ENCODE assay signal across 14 mouse cellular contexts in the genomic region with DNA sequence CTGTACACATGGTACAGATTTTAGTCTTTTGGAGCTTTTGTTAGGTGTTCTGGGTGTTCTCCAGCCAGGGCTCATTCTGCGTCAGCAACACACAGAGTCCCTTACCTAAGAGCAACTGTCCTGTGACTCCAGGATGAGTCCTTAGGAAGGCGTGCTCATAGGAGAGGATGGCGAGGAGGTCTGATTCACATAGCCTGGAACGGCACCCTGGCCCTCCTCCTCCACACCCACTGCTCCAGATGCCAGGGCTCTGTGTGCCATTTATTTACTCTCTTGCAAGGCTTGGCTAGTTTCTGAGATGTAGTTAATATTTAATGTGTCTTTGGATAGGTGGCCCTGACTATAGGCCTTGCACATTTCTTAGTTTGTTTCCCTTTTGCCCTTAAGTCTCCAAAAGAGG. TPM values are rescaled to one million over a fixed set of nuclear protein-coding genes. Genes with fewer than 3 reads are reported as not detected.
DNase-seq lines count a peak whose midpoint lies in the region; ATAC-seq lines count a peak whose summit lies in the region.
"Had no signal": no experiment of that assay in that cellular context is flagged by ENCODE, and none has a peak within 500 bp of the region (broad histone marks: within the 10 kb centered on the region; RNA-seq: fewer than 3 reads in every experiment).

No protein-coding gene starts in this region.

- no peak overlapping the region for H3K9ac ChIP-seq in intestine, embryonic 15.5 days
- H3K9ac ChIP-seq in forebrain, embryonic 13.5 days, result no peak overlapping the region
- no peak overlapping the region for H3K9ac ChIP-seq in forebrain, embryonic 15.5 days (replicated peaks)
- H3K9ac ChIP-seq: limb, embryonic 15.5 days had no signal

- H3K27ac ChIP-seq in intestine, embryonic 15.5 days, result peak overlapping the region; percentile 78
- H3K27ac ChIP-seq in forebrain, embryonic 13.5 days, result no peak overlapping the region
- no peak overlapping the region for H3K27ac ChIP-seq in forebrain, embryonic 15.5 days (replicated peaks)
- H3K27ac ChIP-seq: embryonic facial prominence, embryonic 10.5 days; limb, embryonic 15.5 days had no signal

- no peaks in the 10 kb centered on the region for H3K27me3 ChIP-seq in erythroblast, embryonic 14.5 days (ENCODE audit: control insufficient read depth)
- no peaks in the 10 kb centered on the region for H3K27me3 ChIP-seq in intestine, embryonic 15.5 days (replicated peaks)
- no peaks in the 10 kb centered on the region for H3K27me3 ChIP-seq in forebrain, embryonic 13.5 days
- H3K27me3 ChIP-seq in forebrain, embryonic 15.5 days, result no peaks in the 10 kb centered on the region
- H3K27me3 ChIP-seq: limb, embryonic 15.5 days had no signal

- peaks cover 69% of the 10 kb centered on the region for H3K36me3 ChIP-seq in erythroblast, embryonic 14.5 days (ENCODE audit: control insufficient read depth)
- no peaks in the 10 kb centered on the region for H3K36me3 ChIP-seq in intestine, embryonic 15.5 days
- no peaks in the 10 kb centered on the region for H3K36me3 ChIP-seq in forebrain, embryonic 13.5 days (ENCODE audit: poor library complexity, severe bottlenecking)
- H3K36me3 ChIP-seq in forebrain, embryonic 15.5 days, result no peaks in the 10 kb centered on the region
- H3K36me3 ChIP-seq: embryonic facial prominence, embryonic 10.5 days; limb, embryonic 15.5 days had no signal

- H3K4me1 ChIP-seq in erythroblast, embryonic 14.5 days (ENCODE audit: control insufficient read depth), result peaks cover 93% of the 10 kb centered on the region
- H3K4me1 ChIP-seq in intestine, embryonic 15.5 days (replicated peaks), result peaks cover 14% of the 10 kb centered on the region
- H3K4me1 ChIP-seq in forebrain, embryonic 13.5 days, result peaks cover 8% of the 10 kb centered on the region
- H3K4me1 ChIP-seq in forebrain, embryonic 15.5 days, result no peaks in the 10 kb centered on the region

- 50% methylated on average over 4 of the region's 4 CpGs for WGBS in intestine, embryonic 15.5 days
- WGBS in forebrain, embryonic 13.5 days, result 99% methylated on average over 4 of the region's 4 CpGs
- WGBS in forebrain, embryonic 15.5 days, result 96% methylated on average over 4 of the region's 4 CpGs

- DNase-seq in kidney, postnatal 4 days, result peak; percentile 55 to 74
- peak; percentile 47 for DNase-seq in lung, postnatal 10 days
- DNase-seq in left cerebral cortex, postnatal 10 days (ENCODE audit: extremely low spot score in 1 of 2, low spot score in 2 of 2), result no peak

- ATAC-seq in erythroblast, adult 5-6 weeks (replicated peaks; ENCODE audit: low FRiP score, poor library complexity, severe bottlenecking), result no peak
- ATAC-seq in intestine, embryonic 15.5 days, result peak; percentile 65
- no peak for ATAC-seq in forebrain, embryonic 13.5 days
- ATAC-seq in forebrain, embryonic 15.5 days (replicated peaks), result no peak

- H3K4me3 ChIP-seq in erythroblast, embryonic 14.5 days (replicated peaks), result peak overlapping the region; percentile 70
- peak overlapping the region; percentile 39 for H3K4me3 ChIP-seq in intestine, embryonic 15.5 days (replicated peaks)
- H3K4me3 ChIP-seq in forebrain, embryonic 13.5 days, result no peak overlapping the region
- no peak overlapping the region for H3K4me3 ChIP-seq in forebrain, embryonic 15.5 days
- H3K4me3 ChIP-seq: embryonic facial prominence, embryonic 10.5 days; limb, embryonic 15.5 days had no signal

- H3K4me2 ChIP-seq in intestine, embryonic 15.5 days (replicated peaks), result peak overlapping the region; percentile 53
- H3K4me2 ChIP-seq in forebrain, embryonic 13.5 days, result no peak overlapping the region
- H3K4me2 ChIP-seq in forebrain, embryonic 15.5 days (replicated peaks), result no peak overlapping the region
- H3K4me2 ChIP-seq: limb, embryonic 15.5 days had no signal

- intact Hi-C loops in left cerebral cortex, postnatal 10 days (cut with DNase I), result no loop called here

- H3K9me3 ChIP-seq in erythroblast, embryonic 14.5 days (ENCODE audit: control insufficient read depth, low read length), result no peaks in the 10 kb centered on the region
- no peaks in the 10 kb centered on the region for H3K9me3 ChIP-seq in intestine, embryonic 15.5 days
- H3K9me3 ChIP-seq in forebrain, embryonic 13.5 days (replicated peaks), result no peaks in the 10 kb centered on the region
- no peaks in the 10 kb centered on the region for H3K9me3 ChIP-seq in forebrain, embryonic 15.5 days
- H3K9me3 ChIP-seq: embryonic facial prominence, embryonic 10.5 days; limb, embryonic 15.5 days had no signal

RNA-seq across cellular contexts. Expression of gene AA986860, which starts 1.9 kb away (rescaled TPM):
- 5.3 and 6.5 TPM in 2 replicates for polyA plus RNA-seq in erythroblast, embryonic 14.5 days (2012)
- total RNA-seq in erythroblast, adult 5-6 weeks (2015; ENCODE audit: low replicate concordance), result 2.7 and 5.4 TPM in 2 replicates
- total RNA-seq in erythroblast, adult 5-6 weeks (2017; ENCODE audit: low replicate concordance), result 1.4 and 2.5 TPM in 2 replicates
- 58.1 and 62.2 TPM in 2 replicates for polyA plus RNA-seq in intestine, embryonic 15.5 days (2015; fragmentation: Nextera tagmentation; extraction: Ambion mirVana)
- polyA plus RNA-seq in forebrain, embryonic 13.5 days (2015; fragmentation: Nextera tagmentation; extraction: Ambion mirVana), result 0.32 and 0.38 TPM in 2 replicates
- total RNA-seq in left cerebral cortex, postnatal 10 days (2021), result 1 to 10 TPM in 1 of 2 experiments, under 1 TPM in 1; 0.92 to 1.0 TPM
- polyA plus RNA-seq in forebrain, embryonic 15.5 days (2015; fragmentation: Nextera tagmentation; extraction: Ambion mirVana), result 0.53 and 0.56 TPM in 2 replicates

RNA-seq across cellular contexts. Expression of gene Pfkfb2, which starts 4.6 kb away (rescaled TPM):
- polyA plus RNA-seq in erythroblast, embryonic 14.5 days (2012), result 0.28 and 0.32 TPM in 2 replicates
- 20.9 and 21.1 TPM in 2 replicates for total RNA-seq in erythroblast, adult 5-6 weeks (2015; ENCODE audit: low replicate concordance)
- 51.3 and 55.4 TPM in 2 replicates for total RNA-seq in erythroblast, adult 5-6 weeks (2017; ENCODE audit: low replicate concordance)
- polyA plus RNA-seq in intestine, embryonic 15.5 days (2015; fragmentation: Nextera tagmentation; extraction: Ambion mirVana), result 10.8 and 11.2 TPM in 2 replicates
- polyA plus RNA-seq in forebrain, embryonic 13.5 days (2015; fragmentation: Nextera tagmentation; extraction: Ambion mirVana), result 15.5 and 17.1 TPM in 2 replicates
- total RNA-seq in left cerebral cortex, postnatal 10 days (2021), result 10 to 100 TPM; 42.5 to 43.7 TPM
- 24.9 and 25.6 TPM in 2 replicates for polyA plus RNA-seq in forebrain, embryonic 15.5 days (2015; fragmentation: Nextera tagmentation; extraction: Ambion mirVana)

RNA-seq across cellular contexts. Expression of gene Yod1, which starts 16.5 kb away (rescaled TPM):
- polyA plus RNA-seq in erythroblast, embryonic 14.5 days (2012), result 0.54 and 0.58 TPM in 2 replicates
- total RNA-seq in erythroblast, adult 5-6 weeks (2015; ENCODE audit: low replicate concordance), result 75.7 and 84.2 TPM in 2 replicates
- 86.2 and 95.5 TPM in 2 replicates for total RNA-seq in erythroblast, adult 5-6 weeks (2017; ENCODE audit: low replicate concordance)
- polyA plus RNA-seq in intestine, embryonic 15.5 days (2015; fragmentation: Nextera tagmentation; extraction: Ambion mirVana), result 10.2 and 10.5 TPM in 2 replicates
- 21.4 and 21.6 TPM in 2 replicates for polyA plus RNA-seq in forebrain, embryonic 13.5 days (2015; fragmentation: Nextera tagmentation; extraction: Ambion mirVana)
- total RNA-seq in left cerebral cortex, postnatal 10 days (2021), result 10 to 100 TPM; 10.3 to 10.4 TPM
- polyA plus RNA-seq in forebrain, embryonic 15.5 days (2015; fragmentation: Nextera tagmentation; extraction: Ambion mirVana), result 19.3 and 20.1 TPM in 2 replicates

RNA-seq across cellular contexts. Expression of gene Gm29427, which starts 18.1 kb away (rescaled TPM):
- not detected in 2 replicates for polyA plus RNA-seq in erythroblast, embryonic 14.5 days (2012)
- not detected in 2 replicates for total RNA-seq in erythroblast, adult 5-6 weeks (2015; ENCODE audit: low replicate concordance)
- total RNA-seq in erythroblast, adult 5-6 weeks (2017; ENCODE audit: low replicate concordance), result not detected in 2 replicates
- not detected in 2 replicates for polyA plus RNA-seq in intestine, embryonic 15.5 days (2015; fragmentation: Nextera tagmentation; extraction: Ambion mirVana)
- polyA plus RNA-seq in forebrain, embryonic 13.5 days (2015; fragmentation: Nextera tagmentation; extraction: Ambion mirVana), result not detected in 2 replicates
- total RNA-seq in left cerebral cortex, postnatal 10 days (2021), result not detected
- 0.13 TPM in 1 of 2 replicates, not detected in the other for polyA plus RNA-seq in forebrain, embryonic 15.5 days (2015; fragmentation: Nextera tagmentation; extraction: Ambion mirVana)
- total RNA-seq: gastrocnemius, adult 18-20 months had no signal
- polyA plus RNA-seq: C2C12; embryonic facial prominence, embryonic 10.5 days; heart, postnatal 0 days; limb, embryonic 15.5 days; neural tube, embryonic 14.5 days had no signal

Comparison
In these comparisons a context has a peak if more than half of its experiments do, and no peak if none do; other contexts are left out.
1. H3K4me3 ChIP-seq: peak in erythroblast, embryonic 14.5 days (single experiment) and intestine, embryonic 15.5 days (single experiment); none in forebrain, embryonic 13.5 days (single experiment) and forebrain, embryonic 15.5 days (single experiment).
2. DNase-seq: peak in kidney, postnatal 4 days (2 of 2) and lung, postnatal 10 days (single experiment); none in left cerebral cortex, postnatal 10 days (0 of 2).